Mouse (Mus musculus): ENCODE results near the gene Gm17657.

DNA sequence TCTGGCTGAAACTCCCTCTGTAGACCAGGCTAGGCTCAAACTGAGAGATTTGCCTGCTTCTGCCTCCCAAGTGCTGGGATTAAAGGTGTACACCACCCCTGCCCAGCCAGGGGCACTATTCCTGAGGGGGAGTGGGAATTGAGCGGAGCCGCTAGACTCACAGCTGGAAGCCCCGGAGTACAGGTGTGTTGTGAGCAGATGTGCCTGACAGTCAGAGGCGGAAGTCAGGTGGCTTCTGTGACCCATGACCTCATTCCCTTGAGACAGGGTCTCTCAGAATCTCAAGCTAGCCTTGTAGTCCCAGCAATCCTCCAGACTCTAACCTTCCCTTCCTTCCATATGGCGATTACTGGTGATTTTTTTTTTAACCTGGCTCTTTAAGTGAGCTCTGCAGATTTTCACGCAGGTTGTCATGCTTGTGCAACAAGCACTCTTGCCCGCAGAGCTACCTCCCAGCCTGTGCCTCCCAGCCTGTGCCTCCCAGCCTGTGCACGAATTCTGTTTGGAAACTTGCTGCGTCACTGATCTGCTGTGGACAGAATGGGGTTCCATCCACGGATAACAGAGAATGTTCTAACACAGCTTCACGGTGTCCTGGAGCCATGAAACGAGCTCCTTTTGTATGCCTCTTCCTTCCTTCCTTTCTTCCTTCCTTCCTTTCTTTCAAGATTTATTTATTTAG, 40.4 kb downstream of the Gm17657 start:
- TF ChIP-seq CTCF (IDR thresholded peaks at IDR 0.05; ENCODE audit: low read depth) (no peak), EP300 (IDR thresholded peaks at IDR 0.05; ENCODE audit: low read depth) (no peak)
